Mouse (Mus musculus): ENCODE results near the gene Mad1l1. TPM values are rescaled to one million over a fixed set of nuclear protein-coding genes. Genes with fewer than 3 reads are reported as not detected.
A peak's percentile ranks its signal among the peaks of the same experiment; 100 is the strongest.

Mad1l1 gene
- total RNA-seq, 2 experiments from 2014 or later = 11.0 to 15.2 TPM

DNA sequence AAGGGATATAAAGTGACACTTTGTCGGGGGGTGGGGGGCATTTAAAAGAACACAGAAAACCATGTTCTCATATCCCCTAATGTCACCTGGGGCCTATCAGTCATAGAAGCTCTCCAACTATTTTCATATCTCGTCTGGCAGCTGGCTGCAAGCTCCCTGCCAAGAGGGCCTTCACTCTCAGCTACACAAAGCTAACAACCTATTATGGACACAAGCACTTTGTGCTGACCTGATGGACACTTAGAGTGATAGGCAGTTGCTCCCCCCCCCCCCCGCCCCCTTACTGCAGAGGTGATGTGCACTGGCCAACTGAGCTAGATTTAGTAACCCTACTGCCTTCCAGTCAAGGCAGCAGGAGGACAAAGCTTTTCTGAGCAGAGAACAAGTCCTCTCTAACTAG lies 104.3 kb downstream of the Mad1l1 start:
- no peak for DNase-seq

DNA sequence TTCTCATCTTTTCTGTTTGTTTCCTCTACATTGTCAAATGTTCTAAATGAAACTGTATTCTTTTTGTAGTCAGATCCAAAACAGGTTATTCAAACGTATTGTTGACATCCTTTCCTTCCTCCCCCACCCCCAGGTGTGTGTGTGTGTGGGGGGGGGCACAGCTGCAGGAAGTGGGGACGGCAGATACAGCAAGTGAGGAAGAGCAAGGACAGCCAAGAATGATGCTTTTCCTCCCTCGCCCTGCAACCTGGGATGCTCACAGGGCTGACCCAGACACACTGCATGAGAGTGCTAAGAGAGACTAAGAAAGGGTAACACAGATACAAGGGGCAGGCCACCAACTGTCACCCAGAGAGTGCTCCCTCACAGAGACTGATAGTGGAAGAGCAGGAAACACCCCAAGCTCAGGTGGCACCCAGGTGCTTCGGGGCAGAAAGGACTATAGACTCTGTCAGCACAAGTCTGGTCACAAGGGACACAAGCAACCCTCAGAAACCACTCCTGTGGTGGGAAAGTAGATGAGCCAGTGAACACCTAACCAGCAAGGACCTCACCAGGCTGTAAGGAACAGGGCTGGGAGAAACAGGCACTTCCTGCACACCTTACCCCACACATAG lies 105.8 kb downstream of the Mad1l1 start:
- no peak for DNase-seq

DNA sequence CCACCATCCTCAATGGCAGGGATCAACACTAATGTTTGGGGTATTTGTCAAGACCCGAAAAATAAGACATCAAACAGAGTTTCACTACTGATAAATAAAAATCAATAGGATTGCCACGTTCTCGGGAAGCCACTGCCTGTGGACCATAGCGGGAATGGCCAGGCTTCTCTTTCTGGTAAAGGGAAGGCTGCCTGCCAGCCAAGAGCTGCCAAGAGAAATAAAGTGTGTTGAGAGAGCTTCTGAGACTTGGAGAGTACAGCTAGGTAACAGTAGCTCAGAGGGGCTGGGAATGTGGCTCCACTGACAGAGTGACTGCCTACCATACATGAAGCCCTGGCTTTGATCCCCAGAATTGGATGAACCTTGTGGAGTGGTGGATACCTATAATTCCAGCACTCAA lies 108.4 kb downstream of the Mad1l1 start:
- DNase-seq = no peak

GRCm38 (mm10) chr5:140210417-140211184 lies 110.8 kb downstream of the Mad1l1 start:
- DNase-seq = no peak

DNA sequence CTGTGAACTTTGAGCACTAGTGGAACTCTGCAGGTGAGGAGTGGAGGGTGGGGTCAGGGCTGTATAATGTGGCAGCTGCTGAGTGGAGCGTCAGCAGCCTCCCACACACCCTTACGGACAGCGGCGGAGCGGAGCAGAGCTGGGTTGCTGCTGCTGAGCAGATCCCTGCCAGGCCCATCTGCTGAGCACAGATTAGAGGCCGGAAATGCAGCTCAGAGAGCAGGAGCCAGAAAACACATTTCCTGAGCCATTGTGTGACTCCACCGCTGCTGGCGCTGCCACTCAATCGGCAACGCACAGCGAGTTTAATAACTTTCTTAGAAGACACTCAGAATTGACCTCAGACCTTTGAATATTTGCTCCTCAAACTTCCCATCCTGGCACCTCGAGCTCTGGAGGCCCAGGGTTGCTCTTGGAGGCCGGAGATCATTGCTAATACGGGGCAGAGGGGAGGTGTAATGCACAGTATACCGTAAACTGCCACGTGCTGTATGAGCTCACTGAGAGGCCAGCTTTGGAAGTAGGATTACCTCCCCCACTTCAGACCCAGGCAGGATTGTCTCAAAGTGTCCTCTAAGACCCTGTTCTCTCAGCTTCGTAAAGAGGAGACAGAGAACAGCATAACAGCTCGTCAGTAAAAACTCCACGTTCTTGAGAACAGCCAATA lies 112.5 kb downstream of the Mad1l1 start:
- peak; percentile 36 for DNase-seq

DNA sequence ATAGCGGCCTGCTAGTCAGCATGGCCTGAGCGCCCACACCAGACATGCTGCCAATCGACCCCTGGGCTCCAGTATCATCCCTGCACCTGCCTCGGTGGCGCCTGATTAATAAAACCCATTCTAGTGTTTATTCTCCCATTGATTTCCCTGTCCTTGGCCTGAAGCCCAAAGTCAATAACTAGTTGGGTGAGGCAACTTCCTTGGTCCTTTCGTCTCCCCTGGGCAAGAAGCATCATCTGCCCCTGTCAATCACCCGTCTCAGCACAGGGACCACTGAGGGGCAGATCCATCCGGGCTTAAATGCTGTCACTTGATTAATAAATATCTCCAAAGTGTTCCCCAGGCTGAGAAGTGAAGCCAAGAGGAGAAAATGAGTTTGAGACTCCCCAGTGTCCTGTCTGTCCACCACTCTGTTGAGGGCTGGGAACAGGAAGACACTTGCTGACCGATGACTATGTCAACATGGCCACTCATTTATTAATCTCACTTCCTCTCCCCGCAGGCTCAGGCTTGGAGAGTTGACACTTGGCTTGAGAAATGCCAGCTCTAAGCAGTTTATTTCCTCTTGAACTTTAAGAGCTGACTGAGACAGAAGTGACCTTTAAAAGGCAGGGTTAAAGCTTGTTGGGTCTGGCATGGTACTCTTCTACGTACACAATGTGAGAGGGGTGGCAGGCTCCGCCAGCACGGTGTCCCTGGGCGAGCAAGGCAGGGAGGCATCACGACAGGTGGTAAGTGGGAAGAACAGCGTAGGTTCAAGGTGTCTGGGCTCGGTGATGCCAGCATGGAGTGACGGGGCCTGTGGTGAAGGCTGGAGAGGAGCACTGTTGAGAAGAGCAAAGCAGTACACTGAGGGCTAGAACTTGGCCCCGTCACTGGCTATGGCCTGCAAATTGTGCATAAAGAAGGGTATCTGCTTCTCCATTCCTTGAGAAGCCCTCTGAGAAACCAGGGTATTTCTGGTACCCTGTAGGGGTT lies 114.3 kb downstream of the Mad1l1 start:
- no peak for DNase-seq

- no peak for DNase-seq
Observed at GRCm38 (mm10) chr5:140205991-140206390, 115.4 kb downstream of the Mad1l1 start.

DNA sequence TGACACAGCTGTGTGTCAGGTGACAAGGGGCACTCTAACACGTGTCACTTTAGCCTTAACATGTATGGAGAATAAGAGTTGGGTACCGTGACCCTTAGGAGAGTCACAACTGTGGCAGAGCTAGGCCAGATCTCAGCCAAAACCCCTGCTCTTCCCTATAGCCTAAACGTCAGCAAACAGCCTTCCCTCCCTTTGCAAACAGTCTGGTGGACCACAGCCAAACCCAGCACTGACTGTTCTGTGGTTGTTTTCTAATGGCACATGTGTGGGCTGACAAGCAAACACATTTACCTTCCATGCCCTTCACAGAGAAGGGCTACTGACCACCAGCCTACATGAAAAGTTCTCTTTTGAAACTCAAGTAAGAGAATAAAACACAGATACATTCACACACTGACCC lies 116.9 kb downstream of the Mad1l1 start:
- no peak for DNase-seq

- no peak for DNase-seq
Observed at GRCm38 (mm10) chr5:140204037-140204436, 117.3 kb downstream of the Mad1l1 start.

- DNase-seq = no peak
Observed at GRCm38 (mm10) chr5:140202451-140202850, 118.9 kb downstream of the Mad1l1 start.

DNA sequence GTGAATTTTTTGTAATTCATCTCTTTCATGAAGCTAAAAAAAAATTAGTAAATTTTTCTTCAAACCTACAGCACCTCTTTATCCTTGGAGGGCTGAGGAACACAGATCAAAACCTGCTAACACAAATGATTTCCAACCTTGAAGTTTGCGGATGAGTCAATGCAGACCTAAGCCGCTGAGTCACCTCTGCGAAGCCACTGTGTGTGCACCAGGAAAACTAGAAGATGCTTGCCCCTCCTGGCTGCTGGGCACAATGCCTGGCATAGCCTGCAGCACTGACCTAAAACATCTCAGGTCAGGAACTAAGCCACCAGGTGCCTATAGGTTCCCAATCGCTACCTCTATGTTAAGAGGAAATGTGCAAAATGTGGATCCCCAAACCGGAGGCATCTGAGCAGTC lies 119.8 kb downstream of the Mad1l1 start:
- no peak for DNase-seq

GRCm38 (mm10) chr5:140201109-140201508 lies 120.2 kb downstream of the Mad1l1 start:
- no peak for DNase-seq

- peak; percentile 83 for DNase-seq
Observed at GRCm38 (mm10) chr5:140197705-140198104, 123.6 kb downstream of the Mad1l1 start.

GRCm38 (mm10) chr5:140196446-140196845 lies 124.9 kb downstream of the Mad1l1 start:
- no peak for DNase-seq

DNA sequence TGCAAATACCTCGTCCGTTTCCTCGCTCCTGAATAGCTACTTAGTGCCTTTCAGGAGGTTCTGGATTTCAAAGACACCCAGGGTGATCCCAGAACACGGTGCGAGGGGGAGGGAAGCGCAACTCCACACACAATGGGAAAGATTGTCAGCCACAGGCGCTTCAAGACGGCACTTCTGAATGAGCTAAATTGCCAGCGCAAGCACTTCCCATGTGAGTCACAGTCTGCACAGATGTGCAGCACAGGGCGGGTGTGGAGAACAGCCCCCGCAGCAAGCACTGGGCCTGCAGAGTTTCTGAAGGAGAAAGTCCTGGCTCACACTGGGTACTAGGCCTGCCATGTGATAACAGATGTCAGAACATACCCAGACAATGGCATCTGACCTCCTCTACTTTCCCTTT lies 127.2 kb downstream of the Mad1l1 start:
- peak; percentile 19 for DNase-seq

DNA sequence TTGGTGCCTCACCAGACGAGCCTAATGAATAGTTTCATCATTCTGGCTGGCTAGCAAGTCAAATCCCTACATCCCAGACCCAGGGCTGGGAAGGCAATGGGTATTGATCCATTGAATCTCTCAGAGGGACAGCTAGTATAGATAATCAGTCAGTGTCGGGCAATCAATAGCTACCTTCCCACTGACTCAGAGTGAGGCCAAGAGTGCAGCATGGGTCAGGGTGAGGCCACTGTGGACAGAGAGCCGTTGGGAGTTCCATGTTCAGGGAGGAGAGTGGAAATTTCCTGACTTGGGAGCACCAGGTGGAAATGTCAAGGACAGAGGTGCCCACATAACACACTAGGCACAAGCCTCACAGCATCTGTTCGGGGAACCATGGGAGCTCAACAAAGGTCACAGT lies 129.8 kb downstream of the Mad1l1 start:
- no peak for DNase-seq

DNA sequence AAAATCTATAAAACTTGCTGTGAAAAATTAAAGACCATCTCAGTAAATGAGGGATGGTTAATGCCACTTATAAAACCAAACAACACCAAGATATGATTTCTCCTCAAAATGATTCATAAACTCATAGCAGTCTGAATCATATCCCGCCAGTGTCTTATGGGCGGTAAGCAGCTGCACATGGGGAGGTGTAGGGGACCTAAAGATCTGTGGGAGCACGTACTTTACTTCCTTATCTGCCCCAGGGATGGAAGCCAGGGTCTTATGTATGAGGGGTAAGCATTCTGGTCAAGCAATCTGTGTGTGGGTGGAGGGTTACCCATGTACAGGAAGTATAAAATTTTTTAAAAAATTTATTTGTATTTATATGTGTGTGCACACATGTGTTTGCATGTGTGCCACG lies 135.0 kb downstream of the Mad1l1 start:
- no peak for DNase-seq

DNA sequence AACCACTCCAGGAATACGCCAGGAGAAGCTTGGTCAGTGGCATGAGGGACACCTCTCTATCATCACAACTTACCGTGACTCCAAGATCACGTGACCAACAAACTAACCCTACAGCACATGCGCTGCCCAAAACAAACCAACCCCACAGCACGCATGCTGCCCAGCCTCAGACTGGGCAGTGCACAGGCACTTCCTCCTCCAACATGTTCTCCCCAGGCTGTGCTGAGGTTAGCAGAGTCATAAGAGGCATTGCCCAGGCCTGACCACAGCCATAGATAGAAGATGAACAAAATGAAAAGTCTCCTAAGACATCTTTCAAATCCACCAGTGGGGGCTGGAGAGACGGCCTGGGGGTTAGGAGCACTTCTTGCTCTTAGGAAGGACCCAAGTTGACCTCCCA lies 135.6 kb downstream of the Mad1l1 start:
- DNase-seq = no peak

DNA sequence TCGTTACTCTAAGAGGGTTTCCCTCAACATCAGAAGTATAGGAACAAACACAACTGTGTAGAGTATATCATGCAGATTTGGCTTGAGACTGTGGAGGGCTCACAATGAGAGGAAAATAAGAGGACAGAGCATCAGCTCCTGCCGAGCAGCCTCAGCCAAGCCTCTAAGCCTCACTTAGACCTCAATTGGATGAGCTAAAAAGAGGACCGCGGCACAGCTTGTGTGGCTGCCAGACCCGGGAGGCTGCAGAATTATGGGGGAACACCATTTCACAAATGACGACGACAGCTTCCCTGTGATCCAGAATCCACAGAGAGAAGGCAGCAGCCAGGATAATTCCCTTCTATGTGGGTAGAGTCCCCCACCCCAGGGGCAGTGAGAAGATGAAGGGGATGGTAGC lies 138.0 kb downstream of the Mad1l1 start:
- DNase-seq = no peak

DNA sequence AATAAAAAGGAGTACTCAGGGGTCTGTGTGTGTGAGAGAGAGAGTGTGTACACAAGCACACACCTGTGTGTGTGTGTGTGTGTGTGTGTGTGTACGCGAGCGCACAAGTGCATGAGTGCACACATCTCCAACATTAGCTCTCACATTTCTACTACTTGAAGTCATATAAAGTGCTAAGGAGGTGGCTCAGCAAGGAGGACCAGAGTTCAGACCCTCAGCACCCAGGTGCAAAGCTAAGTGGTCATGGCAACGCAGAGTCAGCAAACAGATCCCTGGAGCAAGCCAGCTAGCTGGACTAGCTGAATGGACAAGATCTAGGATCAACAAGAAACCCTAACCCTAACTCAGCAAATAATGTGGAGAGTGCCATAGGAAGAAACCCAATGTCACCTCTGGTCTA lies 139.0 kb downstream of the Mad1l1 start:
- no peak for DNase-seq

DNA sequence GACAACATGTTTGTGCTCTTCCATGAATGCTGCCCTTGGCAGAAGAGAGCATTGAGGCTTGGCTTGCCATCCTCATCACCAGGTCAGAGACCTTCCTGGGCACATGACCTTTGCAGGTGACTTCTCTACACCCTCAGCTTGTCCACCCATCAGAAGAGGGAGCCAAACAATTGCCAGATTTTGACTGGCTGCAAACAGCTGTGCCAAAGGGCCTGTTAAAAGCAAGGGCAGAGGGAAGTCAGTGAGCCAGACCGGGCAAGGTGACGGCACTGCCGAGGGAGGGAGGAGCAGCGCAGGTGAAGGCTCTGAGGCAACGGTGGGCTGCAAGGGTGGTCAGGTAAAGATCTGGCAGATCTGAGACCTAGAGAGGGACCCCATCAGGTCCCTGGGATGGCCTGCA lies 141.3 kb downstream of the Mad1l1 start:
- DNase-seq = no peak

DNA sequence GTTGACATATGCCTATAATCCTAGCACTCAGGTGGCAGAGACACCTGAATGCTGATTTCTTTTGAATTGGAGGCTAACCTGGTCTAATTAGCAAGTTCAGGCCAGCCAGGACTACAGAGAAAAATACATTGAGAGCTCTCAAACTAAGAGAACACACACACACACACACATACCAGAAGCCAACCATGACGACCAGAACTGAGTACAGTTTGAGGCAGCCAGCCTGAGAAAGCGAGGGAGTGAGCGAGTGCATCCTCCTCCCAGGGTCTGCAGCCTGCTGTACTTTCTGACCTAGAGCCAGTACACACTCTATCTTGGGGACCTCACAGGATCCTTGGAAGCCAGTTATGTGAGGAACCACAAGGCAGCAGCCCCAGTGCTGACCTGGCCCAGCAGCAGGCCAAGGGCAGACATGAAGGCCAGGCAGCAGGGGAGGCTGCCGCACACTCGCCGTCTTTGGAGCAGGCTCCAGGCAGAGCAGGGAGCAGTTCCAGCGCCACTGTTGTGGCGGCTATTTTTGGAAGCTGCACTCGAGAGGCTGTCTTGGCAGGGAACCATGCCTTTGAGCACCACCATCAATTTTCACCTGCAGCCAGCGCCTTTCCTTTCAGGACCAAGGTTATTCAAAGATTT lies 143.2 kb downstream of the Mad1l1 start:
- DNase-seq = peak; percentile 47
